Mouse (Mus musculus) E14TG2a.4 (cell line): ENCODE results near the gene Zdhhc23.

Experiments used
- CTCF ChIP-seq: conservative IDR thresholded peaks from 2 replicates; pipeline ENCODE4 v1.5.1; 2014; ENCODE audit warnings: low read length
- POU5F1 ChIP-seq: IDR thresholded peaks from 2 replicates; pipeline ENCODE4 v1.6.1; 2014; ENCODE audit warnings: low read length, borderline replicate concordance

DNA sequence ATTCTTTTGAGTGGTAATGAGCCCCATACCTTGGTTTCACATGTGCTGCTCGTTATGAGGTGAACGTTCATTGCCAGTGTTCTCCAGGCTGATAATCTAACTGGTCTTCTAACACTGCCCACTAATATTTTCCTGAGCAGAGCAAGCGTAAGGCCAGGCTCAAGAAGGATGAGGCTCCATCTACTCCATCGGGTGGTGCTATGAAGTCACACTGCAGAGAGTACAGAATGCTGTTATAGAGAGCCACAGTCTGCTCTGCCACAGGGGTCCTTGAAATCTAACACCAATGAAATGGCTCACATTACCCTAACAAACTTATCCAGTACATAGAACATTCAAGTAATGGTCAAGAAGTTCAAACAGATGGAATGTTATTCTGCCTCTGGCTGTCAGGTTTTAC, 21.6 kb downstream of the Zdhhc23 start:
- no peak for TF ChIP-seq CTCF
- no peak for TF ChIP-seq POU5F1
